Mouse (Mus musculus): ENCODE results near the gene Adam20. TPM values are rescaled to one million over a fixed set of nuclear protein-coding genes. Genes with fewer than 3 reads are reported as not detected.
"Not testable (repeated sequence)": the region's sequence is repeated elsewhere in the genome, so short reads cannot be mapped to it uniquely, and the experiment has no call there.

Adam20 gene
- not detected in 2 replicates for polyA plus RNA-seq (2015; fragmentation: Nextera tagmentation; extraction: Ambion mirVana)

- not testable (repeated sequence) for H3K36me3 ChIP-seq; H3K27ac ChIP-seq (replicated peaks); H3K4me2 ChIP-seq; H3K4me1 ChIP-seq (replicated peaks); H3K9me3 ChIP-seq; ATAC-seq (ENCODE audit: low FRiP score, low read depth); H3K9ac ChIP-seq; H3K4me3 ChIP-seq; H3K27me3 ChIP-seq
- WGBS = 81% methylated on average over 1 of the region's 1 CpGs
Measured at GRCm38 (mm10) chr8:40792973-40793372, at the start of gene Adam20. Gene Adam20, plus strand, starts transcription at chr8:40793273.

- 59% methylated on average over 1 of the region's 1 CpGs for WGBS
- H3K4me2 ChIP-seq; H3K27ac ChIP-seq (replicated peaks); H3K36me3 ChIP-seq; ATAC-seq (ENCODE audit: low FRiP score, low read depth); H3K9me3 ChIP-seq; H3K4me1 ChIP-seq (replicated peaks); H3K4me3 ChIP-seq; H3K27me3 ChIP-seq; H3K9ac ChIP-seq: not testable (repeated sequence)
Measured at GRCm38 (mm10) chr8:40751908-40752307, 41.2 kb upstream of the Adam20 start, which contains the start of gene Adam25. Gene Adam25, plus strand, starts transcription at chr8:40752208.

GRCm38 (mm10) chr8:40783320-40783719 is 9.8 kb upstream of the Adam20 start:
- Histone ChIP-seq H3K27ac (replicated peaks) (no peak overlapping the region), H3K4me2 (no peak overlapping the region), H3K4me1 (replicated peaks) (no peaks in the 10 kb centered on the region), H3K36me3 (no peaks in the 10 kb centered on the region), H3K4me3 (no peak overlapping the region), H3K9me3 (no peaks in the 10 kb centered on the region), H3K9ac (no peak overlapping the region), H3K27me3 (no peaks in the 10 kb centered on the region)
- no peak for ATAC-seq (ENCODE audit: low FRiP score, low read depth)

GRCm38 (mm10) chr8:40803379-40804079 is 10.5 kb downstream of the Adam20 start:
- Histone ChIP-seq H3K4me3 (no peak overlapping the region), H3K9ac (no peak overlapping the region), H3K4me2 (no peak overlapping the region), H3K36me3 (no peaks in the 10 kb centered on the region), H3K27ac (replicated peaks) (no peak overlapping the region), H3K27me3 (no peaks in the 10 kb centered on the region), H3K9me3 (no peaks in the 10 kb centered on the region), H3K4me1 (replicated peaks) (no peaks in the 10 kb centered on the region)
- ATAC-seq (ENCODE audit: low FRiP score, low read depth) = no peak
- WGBS = 92% methylated on average over 2 of the region's 2 CpGs

Other genes with a start within 250 kb of the Adam20 start
- gene Adam24, start 118.2 kb upstream of the Adam20 start, polyA plus RNA-seq (2015; fragmentation: Nextera tagmentation; extraction: Ambion mirVana) = not detected in 2 replicates
- gene Adam25, start 41.1 kb upstream of the Adam20 start, polyA plus RNA-seq (2015; fragmentation: Nextera tagmentation; extraction: Ambion mirVana) = not detected in 2 replicates
- not detected in 2 replicates for gene Adam39, start 29.7 kb downstream of the Adam20 start, polyA plus RNA-seq (2015; fragmentation: Nextera tagmentation; extraction: Ambion mirVana)

Measured in hindbrain, embryonic 15.5 days (tissue).